Mouse (Mus musculus): Measurements from ENCODE around the gene Sipa1l2.
A peak's percentile ranks its signal among the peaks of the same experiment; 100 is the strongest.
"Not testable (repeated sequence)": the region's sequence is repeated elsewhere in the genome, so short reads cannot be mapped to it uniquely, and the experiment has no call there.

Sipa1l2 gene

GRCm38 (mm10) chr8:125533709-125534108 is 35.9 kb downstream of the Sipa1l2 start:
- DNase-seq = no peak

DNA sequence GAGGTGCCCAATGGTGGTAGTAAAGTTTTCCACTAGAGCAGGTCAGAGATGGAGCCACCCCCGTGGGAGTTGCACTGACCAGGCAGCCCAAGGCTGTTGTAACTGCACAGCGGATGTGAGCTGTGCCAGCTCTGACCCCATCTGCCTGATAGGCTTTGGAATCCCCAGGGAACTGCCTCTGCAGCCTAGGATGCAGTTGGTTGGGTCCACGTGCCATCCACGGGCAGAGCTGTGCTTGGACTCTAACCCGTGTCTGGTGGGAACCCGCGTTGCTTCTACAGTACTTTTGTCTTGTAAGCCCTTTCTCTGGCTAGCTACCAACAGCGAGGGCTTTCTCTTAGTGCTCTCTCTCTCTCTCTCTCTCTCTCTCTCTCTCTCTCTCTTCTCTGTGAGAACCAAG is 36.7 kb downstream of the Sipa1l2 start:
- peak; percentile 91 for DNase-seq

- DNase-seq = no peak
These were observed 37.4 kb downstream of the Sipa1l2 start for GRCm38 (mm10) chr8:125532177-125532576.

GRCm38 (mm10) chr8:125531640-125532039 is 38.0 kb downstream of the Sipa1l2 start:
- DNase-seq = no peak

DNA sequence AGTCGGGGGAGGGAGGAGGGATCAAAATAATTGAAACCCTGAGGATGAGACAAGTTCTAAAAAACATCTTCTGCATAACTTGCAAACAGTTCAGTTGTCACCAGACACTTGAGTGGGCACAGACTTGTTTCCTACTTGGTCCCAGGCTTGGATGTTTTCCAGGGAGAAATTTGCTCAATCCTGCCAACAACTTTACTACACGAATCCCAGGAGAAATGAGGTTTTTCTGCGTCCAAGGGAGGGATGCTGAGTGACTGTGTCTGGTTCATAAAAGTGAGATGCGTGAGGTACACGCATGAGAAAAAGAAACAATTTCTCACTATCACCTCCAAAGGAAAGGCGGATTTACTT is 38.5 kb downstream of the Sipa1l2 start:
- DNase-seq = no peak

GRCm38 (mm10) chr8:125530187-125531087 is 39.2 kb downstream of the Sipa1l2 start:
- DNase-seq = no peak

DNA sequence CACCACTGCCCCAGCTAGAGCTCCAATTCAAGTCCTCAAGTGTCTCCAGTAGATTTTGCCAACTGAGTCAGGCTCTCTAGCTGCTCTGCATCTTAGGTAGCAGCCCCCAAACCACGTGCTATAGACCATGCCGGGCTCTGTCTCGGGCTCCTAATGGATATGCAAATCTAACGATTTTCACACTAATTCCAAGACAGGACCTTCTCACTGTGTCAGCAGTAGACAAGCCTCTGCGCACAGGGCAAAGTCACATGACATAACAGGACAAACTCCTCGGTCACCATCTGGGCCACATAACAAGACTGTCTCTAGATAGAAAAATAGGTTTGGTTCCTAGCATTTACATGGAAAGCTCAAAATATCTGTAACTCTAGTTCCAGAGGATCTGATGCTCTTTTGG is 40.6 kb downstream of the Sipa1l2 start:
- DNase-seq = no peak

- no peak for DNase-seq
These were observed 41.7 kb downstream of the Sipa1l2 start for GRCm38 (mm10) chr8:125527941-125528340.

- no peak for DNase-seq
These were observed 42.6 kb downstream of the Sipa1l2 start for GRCm38 (mm10) chr8:125526999-125527398.

DNA sequence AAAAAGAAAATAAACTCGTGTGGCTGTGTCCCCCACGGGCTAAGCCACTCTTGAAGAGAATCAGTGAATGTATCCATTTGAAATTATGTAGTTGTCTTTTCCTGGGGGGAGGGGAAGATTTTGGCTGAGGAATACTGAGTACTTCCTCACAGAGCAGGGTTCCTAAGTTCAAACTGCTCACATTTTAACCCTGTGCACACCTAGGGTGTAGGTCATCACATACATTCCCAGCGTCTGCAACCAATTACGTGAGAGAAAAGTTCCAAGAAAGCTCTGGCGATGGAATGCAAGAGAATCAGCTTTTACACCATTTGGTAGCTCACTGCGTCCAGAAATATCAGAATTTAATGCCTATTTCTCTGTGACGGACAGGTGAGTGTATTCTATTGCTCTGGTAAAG is 43.0 kb downstream of the Sipa1l2 start:
- no peak for DNase-seq

GRCm38 (mm10) chr8:125524479-125524878 is 45.1 kb downstream of the Sipa1l2 start:
- DNase-seq = no peak

DNA sequence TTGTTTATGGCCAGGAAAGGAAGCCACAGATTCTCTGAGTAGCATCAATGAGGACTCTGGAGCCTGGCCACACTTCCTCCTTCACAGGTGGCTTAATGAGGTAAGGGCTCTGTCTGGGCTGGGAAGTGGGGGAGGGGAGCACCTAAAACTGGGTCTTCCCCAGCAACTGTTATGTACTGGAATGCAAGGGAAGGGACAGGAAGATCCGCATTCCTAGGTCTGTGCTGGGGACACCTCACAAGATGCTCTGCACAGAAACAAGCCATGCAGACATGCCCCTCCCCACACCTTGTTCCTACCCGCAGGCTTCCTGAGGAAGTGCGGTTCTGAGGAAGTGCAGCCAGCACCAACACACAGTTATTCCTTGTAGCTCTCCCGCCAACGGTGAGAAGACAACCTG is 46.4 kb downstream of the Sipa1l2 start:
- no peak for DNase-seq

DNA sequence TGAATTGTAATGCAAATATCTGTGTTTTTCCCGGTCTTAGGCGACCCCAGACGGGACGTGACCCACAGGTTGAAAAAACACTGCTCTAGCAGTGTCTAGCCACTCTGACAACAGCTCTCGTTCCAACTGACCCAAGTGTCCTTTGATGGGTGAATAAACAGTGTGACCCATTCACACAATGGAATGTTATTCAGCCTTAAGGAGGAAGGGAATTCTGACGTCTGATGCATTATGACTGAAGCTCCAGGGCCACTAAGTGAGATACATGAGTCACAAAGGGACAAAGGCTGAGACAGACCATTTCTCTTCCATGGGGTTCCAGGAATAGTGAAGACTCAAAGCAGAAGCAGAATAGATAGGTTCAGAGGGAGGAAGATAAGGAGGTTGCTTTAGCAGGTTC is 47.5 kb downstream of the Sipa1l2 start:
- DNase-seq = no peak

GRCm38 (mm10) chr8:125521087-125521486 is 48.5 kb downstream of the Sipa1l2 start:
- no peak for DNase-seq

- DNase-seq = not testable (repeated sequence)
These were observed 49.3 kb downstream of the Sipa1l2 start for GRCm38 (mm10) chr8:125520308-125520707.

GRCm38 (mm10) chr8:125518951-125519350 is 50.7 kb downstream of the Sipa1l2 start:
- DNase-seq = no peak

- peak; percentile 69 for DNase-seq
These were observed 51.3 kb downstream of the Sipa1l2 start for GRCm38 (mm10) chr8:125518301-125518700.

GRCm38 (mm10) chr8:125517397-125517796 is 52.2 kb downstream of the Sipa1l2 start:
- no peak for DNase-seq

- no peak for DNase-seq
These were observed 53.3 kb downstream of the Sipa1l2 start for GRCm38 (mm10) chr8:125516115-125516905.

DNA sequence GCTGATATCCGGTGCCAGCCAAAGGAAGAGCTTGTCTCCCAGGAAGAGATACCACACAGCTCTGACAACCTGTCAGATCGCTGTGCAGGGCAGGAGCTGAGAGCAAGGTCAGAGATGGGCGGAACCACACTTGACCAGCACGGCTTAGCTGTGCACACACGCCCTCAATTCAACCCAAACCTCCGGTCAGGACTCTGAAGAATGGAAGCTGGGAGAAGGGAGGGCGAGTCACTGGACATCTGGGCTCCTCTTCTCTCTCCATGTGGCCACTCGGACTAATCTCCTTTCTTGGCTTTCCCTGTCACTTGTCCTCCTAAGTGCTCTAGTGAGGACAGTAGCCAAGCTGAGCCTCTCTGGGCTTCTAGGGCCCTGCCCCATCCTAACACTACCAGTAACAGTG is 53.9 kb downstream of the Sipa1l2 start:
- DNase-seq = no peak

GRCm38 (mm10) chr8:125513935-125514334 is 55.7 kb downstream of the Sipa1l2 start:
- DNase-seq = no peak

GRCm38 (mm10) chr8:125513242-125513866 is 56.3 kb downstream of the Sipa1l2 start:
- no peak for DNase-seq

- DNase-seq = no peak
These were observed 57.0 kb downstream of the Sipa1l2 start for GRCm38 (mm10) chr8:125512561-125512960.

Data from kidney, adult 11 months (tissue).